Mouse (Mus musculus) ES-Bruce4 (cell line): ENCODE data around the gene Kiss1. TPM values are rescaled to one million over a fixed set of nuclear protein-coding genes. Genes with fewer than 3 reads are reported as not detected.
"Not testable (repeated sequence)": the region's sequence is repeated elsewhere in the genome, so short reads cannot be mapped to it uniquely, and the experiment has no call there.

Experiments used
- H3K27ac ChIP-seq: 2 replicates; pipeline ENCODE4 v1.5.1; 2012; ENCODE audit warnings: low read length, inconsistent platforms; ENCODE audit not compliant: insufficient read depth
- H3K27me3 ChIP-seq: 2 replicates; pipeline ENCODE4 v1.6.1; 2012; ENCODE audit warnings: mild to moderate bottlenecking, low read length, inconsistent platforms; ENCODE audit not compliant: control insufficient read depth, poor library complexity, insufficient read depth, severe bottlenecking
- H3K36me3 ChIP-seq: 2 replicates; pipeline ENCODE4 v1.6.1; 2012; ENCODE audit warnings: inconsistent platforms, mild to moderate bottlenecking, low read length, moderate library complexity; ENCODE audit not compliant: control insufficient read depth, poor library complexity, insufficient read depth, severe bottlenecking
- H3K4me1 ChIP-seq: one replicate; pipeline ENCODE4 v1.8.1; 2011; ENCODE audit warnings: low read length; ENCODE audit not compliant: control insufficient read depth, insufficient read depth
- H3K4me3 ChIP-seq: 2 replicates; pipeline ENCODE4 v1.5.1; 2011; ENCODE audit warnings: low read depth, mild to moderate bottlenecking, low read length
- H3K9ac ChIP-seq: 2 replicates; pipeline ENCODE4 v1.6.1; 2012; ENCODE audit warnings: low read depth, mild to moderate bottlenecking, inconsistent platforms; ENCODE audit not compliant: poor library complexity, severe bottlenecking
- H3K9me3 ChIP-seq: replicated peaks from 2 replicates; pipeline ENCODE4 v1.6.1; 2012; ENCODE audit warnings: mild to moderate bottlenecking, low read length, inconsistent platforms; ENCODE audit not compliant: control insufficient read depth, poor library complexity, insufficient read depth, severe bottlenecking
- CTCF ChIP-seq: IDR thresholded peaks from one replicate; pipeline ENCODE4 v1.8.1; 2011; ENCODE audit warnings: low read depth, low read length
- EP300 ChIP-seq: IDR thresholded peaks from 2 replicates; pipeline ENCODE4 v1.6.1; 2011; ENCODE audit warnings: low read depth, low read length; ENCODE audit not compliant: insufficient read depth
- POLR2A ChIP-seq: IDR thresholded peaks from one replicate; pipeline ENCODE4 v1.8.1; 2011; ENCODE audit warnings: low read length; ENCODE audit not compliant: insufficient read depth
- polyA plus RNA-seq: library from polyadenylated mRNA; stranded (reverse); fragments of >200 nt; gene quantifications from 2 replicates; pipeline ENCODE4 v1.2.4, GENCODE M21; 2011; ENCODE audit warnings: low read depth; ENCODE audit not compliant: missing spikeins, insufficient read depth, insufficient read length

The Kiss1 gene
- polyA plus RNA-seq, 1 experiment, result not detected

DNA sequence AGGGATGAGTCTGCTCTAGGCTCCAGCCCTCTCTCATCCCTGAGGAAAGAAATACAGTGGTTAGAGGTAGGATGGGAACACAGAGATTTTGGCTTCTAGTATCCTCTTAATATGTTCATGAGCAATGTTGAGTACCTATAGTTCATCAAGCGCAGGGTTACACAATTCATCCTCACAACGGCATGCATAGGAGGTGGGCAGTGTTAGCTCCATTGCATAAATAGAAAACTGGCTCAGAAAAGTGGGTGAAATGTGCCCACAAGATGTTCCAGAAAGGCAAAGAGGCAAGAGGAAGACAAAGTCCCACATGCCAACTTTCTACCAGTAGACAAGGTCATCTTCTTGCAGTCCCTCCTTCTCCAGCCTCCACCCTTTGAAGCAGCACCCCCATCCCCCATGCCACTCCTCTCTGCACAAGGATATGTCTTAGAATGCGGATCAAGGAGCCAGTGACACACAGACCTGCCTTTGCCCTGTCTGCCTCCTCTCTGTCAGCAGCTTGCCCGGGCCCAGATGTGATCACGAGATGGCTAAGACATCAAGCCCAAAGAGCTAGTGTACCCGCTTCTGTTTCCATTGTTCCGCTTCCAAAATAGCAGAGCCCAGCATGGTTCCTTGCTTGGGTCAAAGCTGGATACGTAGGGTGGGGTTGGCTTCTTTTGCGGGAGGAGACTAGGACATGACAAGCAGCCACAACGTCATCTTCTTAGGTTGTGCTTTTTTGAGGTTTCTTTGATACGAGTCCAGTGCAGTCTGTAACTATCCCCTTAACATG lies 11.2 kb downstream of the Kiss1 start:
- Histone ChIP-seq H3K27ac (no peak overlapping the region), H3K36me3 (no peaks in the 10 kb centered on the region), H3K9ac (no peak overlapping the region), H3K9me3 (no peaks in the 10 kb centered on the region), H3K27me3 (no peaks in the 10 kb centered on the region), H3K4me3 (no peak overlapping the region), H3K4me1 (no peaks in the 10 kb centered on the region)
- TF ChIP-seq CTCF, result no peak
- no peak for TF ChIP-seq POLR2A
- TF ChIP-seq EP300, result no peak

DNA sequence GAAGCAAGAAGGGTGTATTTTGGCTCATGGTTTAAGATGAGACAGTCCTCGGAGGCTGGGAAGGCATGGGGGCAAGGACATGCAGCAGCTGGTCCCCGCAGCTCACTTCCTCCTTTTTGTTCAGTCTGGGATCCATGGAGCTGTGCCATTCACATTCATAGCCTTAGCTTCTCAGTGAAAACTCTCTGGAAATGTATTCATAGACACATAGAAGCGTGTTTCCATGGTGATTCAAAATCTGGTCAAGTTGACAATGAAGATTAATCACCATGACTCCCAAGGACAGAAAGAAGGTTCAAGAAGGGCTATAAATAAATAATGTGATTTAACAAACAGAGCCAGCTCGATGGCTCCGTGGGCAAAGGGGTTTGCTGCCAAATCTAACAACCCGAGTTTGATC lies 12.3 kb downstream of the Kiss1 start:
- no peaks in the 10 kb centered on the region for H3K36me3 ChIP-seq
- H3K27ac ChIP-seq, result no peak overlapping the region
- H3K4me3 ChIP-seq, result no peak overlapping the region
- no peaks in the 10 kb centered on the region for H3K4me1 ChIP-seq
- no peaks in the 10 kb centered on the region for H3K27me3 ChIP-seq
- H3K9ac ChIP-seq, result no peak overlapping the region
- TF ChIP-seq POLR2A (no peak), EP300 (no peak)
- no peaks in the 10 kb centered on the region for H3K9me3 ChIP-seq

DNA sequence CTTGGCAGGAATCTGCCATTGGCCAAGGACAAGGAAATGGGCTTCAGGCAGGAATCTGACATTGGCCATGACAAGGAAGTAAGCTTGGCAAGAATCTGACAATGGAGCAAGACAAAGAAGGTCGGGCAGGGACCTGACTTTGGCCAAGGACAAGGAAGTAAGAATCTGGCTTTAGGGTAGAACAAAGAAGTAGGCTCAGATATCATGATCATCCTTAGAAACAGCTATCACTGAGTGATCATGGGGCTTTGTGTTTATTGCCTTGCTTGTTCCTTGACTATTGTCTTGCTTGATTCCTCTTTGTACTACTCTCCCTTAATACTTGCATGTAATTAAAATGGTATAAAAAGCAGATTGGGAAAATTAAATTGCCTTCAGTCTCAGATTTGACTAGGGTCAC lies 18.7 kb downstream of the Kiss1 start:
- not testable (repeated sequence) for H3K4me3 ChIP-seq, H3K9ac ChIP-seq, H3K9me3 ChIP-seq, H3K36me3 ChIP-seq, H3K4me1 ChIP-seq, H3K27me3 ChIP-seq
- peak; percentile 78; the same call in 1 of the 2 replicates for TF ChIP-seq EP300
- 0 out of 2 replicates have a peak overlapping the region, but pooled peaks have one; percentile 76 for H3K27ac ChIP-seq

DNA sequence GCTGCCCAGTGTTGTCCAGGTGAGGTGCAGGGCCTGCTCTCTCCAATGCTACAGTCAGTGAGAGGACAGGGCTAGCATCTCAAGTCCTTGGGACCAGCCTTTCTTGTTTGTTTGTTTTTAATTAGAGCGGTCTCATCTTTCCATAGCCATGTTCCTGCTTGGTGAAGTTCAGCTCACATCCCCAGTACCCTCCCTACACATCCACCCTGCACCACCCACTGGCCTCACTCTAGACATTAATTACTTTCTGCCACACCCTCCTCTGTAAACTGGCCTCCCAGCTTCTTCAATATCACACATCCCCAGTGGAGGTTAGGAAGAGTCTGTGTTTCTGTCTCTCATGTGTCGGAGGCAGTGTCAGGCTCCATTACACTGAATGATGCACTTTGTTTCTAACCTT lies 22.7 kb downstream of the Kiss1 start:
- Histone ChIP-seq H3K36me3 (no peaks in the 10 kb centered on the region), H3K4me3 (no peak overlapping the region), H3K9me3 (no peaks in the 10 kb centered on the region), H3K27ac (no peak overlapping the region), H3K4me1 (peaks cover 3% of the 10 kb centered on the region), H3K9ac (no peak overlapping the region), H3K27me3 (no peaks in the 10 kb centered on the region)
- TF ChIP-seq CTCF (no peak), EP300 (no peak), POLR2A (no peak)

DNA sequence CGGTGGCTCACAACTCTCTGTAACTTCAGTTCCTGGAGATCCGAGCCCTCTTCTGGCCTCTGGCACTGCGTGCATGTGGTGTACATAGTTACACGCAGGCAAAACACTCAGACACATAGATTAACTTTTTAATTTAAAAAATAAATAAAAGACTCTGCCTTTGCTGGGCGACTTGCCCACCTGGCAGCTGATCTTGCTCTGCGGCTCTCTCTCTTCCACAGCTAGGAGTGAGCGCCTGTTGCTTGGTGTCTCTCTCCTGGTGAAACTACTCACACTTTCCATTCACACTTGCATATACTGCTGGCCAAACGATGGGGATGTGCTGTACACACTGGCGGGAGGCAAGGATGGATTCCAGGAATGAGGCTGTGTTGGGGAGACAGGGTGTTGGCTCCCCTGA lies 24.9 kb downstream of the Kiss1 start:
- Histone ChIP-seq H3K9me3 (no peaks in the 10 kb centered on the region), H3K9ac (no peak overlapping the region), H3K27me3 (no peaks in the 10 kb centered on the region), H3K27ac (no peak overlapping the region), H3K4me1 (no peaks in the 10 kb centered on the region), H3K36me3 (no peaks in the 10 kb centered on the region), H3K4me3 (no peak overlapping the region)
- TF ChIP-seq CTCF (no peak), POLR2A (no peak), EP300 (no peak)

DNA sequence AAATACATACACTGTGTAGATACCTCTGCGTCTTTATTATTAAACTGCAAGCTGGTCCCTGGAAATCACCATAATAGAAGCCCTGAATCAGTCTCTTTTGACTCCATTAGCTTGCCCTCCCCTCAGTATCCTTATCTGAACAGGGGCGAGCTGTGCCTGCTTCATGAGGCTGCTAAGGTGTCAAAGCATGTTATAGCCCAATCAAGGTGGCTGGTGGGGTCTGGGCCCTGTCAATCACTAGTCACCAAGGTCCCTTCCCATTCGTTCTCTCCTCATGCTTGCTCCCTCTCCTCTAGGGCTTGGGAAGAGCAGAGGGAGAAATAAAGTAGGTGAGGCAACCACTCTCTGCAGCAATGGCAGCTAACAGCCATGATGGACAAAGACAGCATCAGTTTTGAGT lies 25.6 kb downstream of the Kiss1 start:
- no peak overlapping the region for H3K4me3 ChIP-seq
- no peaks in the 10 kb centered on the region for H3K9me3 ChIP-seq
- TF ChIP-seq POLR2A (no peak), CTCF (no peak), EP300 (no peak)
- no peaks in the 10 kb centered on the region for H3K27me3 ChIP-seq
- no peak overlapping the region for H3K27ac ChIP-seq
- no peaks in the 10 kb centered on the region for H3K36me3 ChIP-seq
- no peaks in the 10 kb centered on the region for H3K4me1 ChIP-seq
- no peak overlapping the region for H3K9ac ChIP-seq
